Mouse (Mus musculus) cerebellum, adult 18-20 months (tissue): ENCODE measurements around the gene Cdk5rap2.
A peak's percentile ranks its signal among the peaks of the same experiment; 100 is the strongest.

Experiments
- DNase-seq, 2 experiments: peaks; one replicate each; pipeline ENCODE4 v3.0.0; 2021

The Cdk5rap2 gene

GRCm38 (mm10) chr4:70409994-70410721 lies at the start of gene Cdk5rap2:
Cdk5rap2 (minus strand) TSS chr4:70410443.
- DNase-seq, result peak; percentile 94 to 97

DNA sequence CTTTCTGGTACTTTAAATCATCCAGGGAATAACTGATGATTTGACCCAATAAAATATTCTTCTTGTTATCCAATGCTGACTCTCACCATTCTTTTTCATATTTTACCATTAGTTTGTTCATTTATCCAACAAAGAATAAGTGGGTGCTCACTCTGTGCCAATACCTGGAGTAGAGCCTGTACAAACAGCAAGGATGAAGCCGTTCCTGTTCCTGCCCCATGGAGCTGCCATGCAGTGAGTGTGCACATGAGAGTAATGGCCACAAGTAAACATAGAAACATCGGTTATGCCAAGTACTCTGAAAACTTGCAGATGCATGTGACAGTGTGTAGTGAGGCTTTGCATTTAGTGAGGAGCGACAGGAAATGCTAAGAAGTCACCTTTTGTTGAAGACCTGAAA lies 41.9 kb upstream of the Cdk5rap2 start:
- DNase-seq, result no peak

GRCm38 (mm10) chr4:70451750-70452149 lies 41.5 kb upstream of the Cdk5rap2 start:
- DNase-seq, result peak; percentile 42 to 69

GRCm38 (mm10) chr4:70449668-70450067 lies 39.4 kb upstream of the Cdk5rap2 start:
- DNase-seq, result no peak

- no peak for DNase-seq
Measured at GRCm38 (mm10) chr4:70446774-70447173, 36.5 kb upstream of the Cdk5rap2 start.

- no peak for DNase-seq
Measured at GRCm38 (mm10) chr4:70420202-70420601, 10.0 kb upstream of the Cdk5rap2 start.

DNA sequence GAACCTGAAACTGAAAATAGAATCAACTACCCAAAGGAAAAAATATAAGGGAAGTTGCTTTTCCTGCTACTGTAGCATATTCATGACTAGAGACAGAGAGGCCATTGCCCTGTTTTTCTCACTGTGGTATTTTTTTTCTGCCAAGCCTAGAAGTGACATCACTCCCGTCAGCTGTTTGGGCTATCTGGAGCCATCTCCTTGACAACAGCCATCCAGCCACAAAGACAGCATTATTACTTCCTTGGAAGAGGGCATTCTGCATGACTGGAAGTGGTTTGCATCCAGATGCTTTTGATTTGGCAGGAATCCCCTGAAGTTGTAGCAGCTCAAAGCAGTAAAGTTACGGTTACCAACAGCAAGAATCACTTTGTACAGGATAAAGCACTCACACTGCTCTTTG lies 1.9 kb upstream of the Cdk5rap2 start:
- DNase-seq, result peak in 1 of 2 experiments; percentile 21

DNA sequence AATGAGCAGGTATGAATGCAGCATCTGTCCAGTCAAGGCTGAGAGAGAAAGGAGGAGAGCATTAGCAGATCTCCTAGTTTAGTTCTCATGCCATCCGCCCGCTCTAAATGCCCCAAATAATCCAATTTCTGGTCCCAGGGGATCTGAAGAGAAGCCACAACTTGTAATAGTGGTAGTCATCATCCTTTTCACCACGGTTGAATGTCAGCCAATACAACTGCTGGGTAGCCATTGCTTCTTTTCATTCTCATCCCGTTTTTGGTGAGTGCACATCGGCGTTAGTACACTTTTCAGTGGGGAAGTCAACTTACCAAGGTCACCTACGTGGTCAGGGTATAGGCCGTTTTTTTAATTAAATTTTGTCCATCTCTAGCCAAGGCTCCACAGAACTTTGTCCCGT lies 787 bp downstream of the Cdk5rap2 start:
- no peak for DNase-seq

- peak; percentile 75 to 88 for DNase-seq
Measured at GRCm38 (mm10) chr4:70402109-70402819, 8.0 kb downstream of the Cdk5rap2 start.

DNA sequence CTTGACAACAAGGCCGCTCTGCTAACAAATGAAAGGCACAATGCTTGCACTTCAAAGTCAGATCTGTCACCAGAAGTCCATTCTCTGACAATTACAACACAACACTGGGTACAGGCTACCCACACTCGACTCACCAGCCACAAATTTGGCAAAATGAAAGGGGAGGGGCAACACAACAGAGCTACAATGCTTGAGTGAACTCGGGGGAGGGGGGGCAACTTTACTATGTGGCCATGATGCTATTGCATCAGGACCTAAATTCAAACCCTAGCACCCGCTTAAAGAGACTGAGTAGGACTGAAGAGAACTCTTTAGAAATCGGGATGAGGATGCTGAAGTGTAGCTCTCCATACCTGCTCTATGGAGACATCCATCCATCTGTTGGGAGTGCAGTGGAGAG lies 10.8 kb downstream of the Cdk5rap2 start:
- no peak for DNase-seq

DNA sequence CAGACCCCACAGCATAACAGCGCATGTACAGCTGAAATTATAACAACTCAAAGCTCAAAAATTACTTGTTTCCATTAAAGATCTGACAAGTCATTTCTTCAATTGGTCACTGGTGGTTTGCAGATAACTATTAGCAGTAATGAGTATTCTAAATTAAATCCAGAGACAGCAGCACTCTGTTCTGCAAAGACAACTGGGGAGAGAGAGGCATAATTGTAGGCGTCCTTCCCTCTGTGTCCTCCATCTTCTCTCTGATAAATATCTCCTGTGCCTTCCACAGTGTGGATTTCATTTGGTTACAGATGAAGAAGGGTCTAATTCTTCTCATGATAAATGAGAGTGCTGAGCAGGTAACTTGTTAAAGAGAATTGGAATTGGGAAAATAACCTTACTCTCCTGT lies 11.2 kb downstream of the Cdk5rap2 start:
- no peak for DNase-seq

- DNase-seq, result no peak
Measured at GRCm38 (mm10) chr4:70398088-70398487, 12.2 kb downstream of the Cdk5rap2 start.

GRCm38 (mm10) chr4:70396701-70397100 lies 13.5 kb downstream of the Cdk5rap2 start:
- no peak for DNase-seq

DNA sequence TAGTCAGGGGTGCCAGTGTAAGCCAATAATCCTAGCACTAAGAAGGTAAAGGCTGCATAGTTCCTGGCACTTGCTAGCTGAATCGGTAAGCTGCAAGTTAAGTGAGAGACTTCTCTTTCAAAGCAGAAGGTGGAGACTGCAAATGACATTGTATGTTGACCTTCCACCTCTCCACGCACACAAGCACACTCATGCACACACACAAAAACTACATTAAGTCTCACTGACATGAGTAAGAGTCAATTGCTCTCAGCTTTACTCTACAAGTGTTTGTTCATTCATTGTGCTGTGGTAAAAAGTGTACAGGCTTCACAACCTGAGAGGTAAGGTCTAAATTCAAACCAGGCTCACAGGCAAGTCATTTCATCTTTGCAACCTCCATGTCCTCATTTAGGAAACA lies 15.5 kb downstream of the Cdk5rap2 start:
- no peak for DNase-seq

DNA sequence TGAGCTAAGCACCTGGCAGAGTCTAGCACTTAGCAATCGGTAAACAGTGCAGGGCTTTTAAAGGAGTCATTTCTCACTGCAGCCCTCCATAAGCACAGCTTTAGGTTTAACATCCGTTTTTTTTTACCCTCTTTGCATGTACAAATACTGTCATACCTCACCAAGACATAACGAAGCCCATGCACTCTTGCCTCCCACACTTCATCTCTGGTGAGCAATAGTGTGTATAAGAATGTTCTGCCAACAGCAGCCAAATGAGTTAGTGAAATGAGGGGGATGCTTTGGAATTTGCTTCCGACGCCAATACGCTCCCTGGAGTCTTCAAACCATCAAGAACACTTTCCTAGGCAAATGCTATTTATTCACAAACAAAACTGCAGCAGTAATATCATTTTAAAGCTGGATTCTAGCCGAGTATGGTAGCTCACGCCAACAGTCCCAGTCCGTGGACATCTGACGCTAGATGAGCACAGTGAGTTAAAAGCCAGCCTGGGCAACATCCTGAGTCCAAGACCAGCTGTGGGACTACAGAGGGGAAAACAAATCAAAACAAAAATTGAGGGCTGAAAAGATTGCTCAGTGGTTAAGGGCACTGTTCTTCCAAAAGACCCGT lies 18.4 kb downstream of the Cdk5rap2 start:
- no peak for DNase-seq

- DNase-seq, result no peak
Measured at GRCm38 (mm10) chr4:70391073-70391472, 19.2 kb downstream of the Cdk5rap2 start.

- DNase-seq, result no peak
Measured at GRCm38 (mm10) chr4:70386206-70386605, 24.0 kb downstream of the Cdk5rap2 start.

DNA sequence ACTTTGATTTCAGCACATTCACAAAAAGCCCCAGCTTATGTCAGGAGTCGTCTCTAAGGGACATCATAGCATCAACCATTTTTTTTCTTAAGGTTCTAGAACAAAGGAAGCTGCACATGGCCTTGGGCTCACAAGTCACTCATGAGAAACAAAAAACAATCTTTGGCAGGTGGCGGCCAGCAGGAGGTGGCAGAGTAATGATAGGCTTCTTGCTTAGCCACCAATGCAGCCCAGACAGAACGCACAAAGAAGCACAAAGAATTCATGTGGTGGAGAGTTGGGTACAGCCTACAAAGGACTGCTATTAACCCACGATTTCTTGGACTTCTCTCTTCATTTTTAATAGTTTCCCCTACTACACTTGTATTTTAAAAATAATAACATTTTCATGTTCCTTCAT lies 32.9 kb downstream of the Cdk5rap2 start:
- peak; percentile 35 to 48 for DNase-seq

- DNase-seq, result no peak
Measured at GRCm38 (mm10) chr4:70365061-70365858, 45.0 kb downstream of the Cdk5rap2 start.

DNA sequence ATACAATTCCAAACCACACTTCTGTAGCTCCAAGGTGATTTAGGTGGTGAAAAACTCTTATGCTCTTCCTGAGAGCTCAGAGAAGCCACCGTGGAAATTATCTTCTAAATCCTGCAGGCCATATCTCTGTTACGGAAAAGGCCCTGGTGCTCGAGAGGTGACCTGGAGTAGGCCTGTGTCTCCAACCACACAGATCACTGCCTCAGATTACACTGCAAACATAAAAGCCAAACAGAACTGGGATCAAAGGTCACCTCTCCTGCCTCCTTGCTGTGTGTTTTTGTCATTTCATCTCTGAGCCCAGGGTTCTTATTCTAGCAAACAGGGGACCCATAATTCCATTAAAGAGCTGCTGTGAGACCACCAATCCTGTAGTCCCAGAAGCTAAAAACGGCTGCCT lies 48.9 kb downstream of the Cdk5rap2 start:
- DNase-seq, result no peak

DNA sequence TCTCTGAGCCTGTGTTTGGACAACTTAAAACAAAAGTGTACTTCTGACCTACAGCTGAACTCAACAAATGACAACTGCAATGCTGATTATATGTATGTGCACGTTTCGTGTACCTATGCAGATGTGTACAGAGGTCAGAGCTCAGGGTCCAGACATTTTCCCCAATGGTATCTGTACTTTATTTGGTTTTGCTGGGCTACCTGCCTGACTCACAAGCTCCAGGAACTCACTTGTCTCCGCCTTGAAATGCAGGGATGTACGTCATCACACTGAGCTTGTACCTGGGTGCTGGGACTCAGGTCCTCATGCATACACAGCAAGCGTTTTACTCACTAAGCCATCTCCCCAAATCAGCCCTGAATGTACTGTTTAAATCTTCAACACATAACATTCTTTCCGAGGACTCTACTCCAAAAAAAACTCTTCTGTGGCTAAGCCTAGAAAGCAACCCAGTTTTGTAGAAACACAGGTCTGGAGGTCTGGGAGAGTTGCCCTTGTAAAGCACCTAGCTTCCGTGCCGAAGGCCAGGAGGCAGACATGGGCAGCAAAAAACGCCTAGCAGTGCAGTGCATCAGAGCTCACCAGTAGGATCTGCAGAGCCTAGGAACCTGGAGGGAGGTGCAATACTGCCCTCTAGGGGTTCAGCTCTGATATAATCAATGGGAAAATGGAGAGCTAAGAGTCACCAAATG lies 54.4 kb downstream of the Cdk5rap2 start:
- peak; percentile 66 to 74 for DNase-seq

GRCm38 (mm10) chr4:70354448-70354847 lies 55.8 kb downstream of the Cdk5rap2 start:
- no peak for DNase-seq

DNA sequence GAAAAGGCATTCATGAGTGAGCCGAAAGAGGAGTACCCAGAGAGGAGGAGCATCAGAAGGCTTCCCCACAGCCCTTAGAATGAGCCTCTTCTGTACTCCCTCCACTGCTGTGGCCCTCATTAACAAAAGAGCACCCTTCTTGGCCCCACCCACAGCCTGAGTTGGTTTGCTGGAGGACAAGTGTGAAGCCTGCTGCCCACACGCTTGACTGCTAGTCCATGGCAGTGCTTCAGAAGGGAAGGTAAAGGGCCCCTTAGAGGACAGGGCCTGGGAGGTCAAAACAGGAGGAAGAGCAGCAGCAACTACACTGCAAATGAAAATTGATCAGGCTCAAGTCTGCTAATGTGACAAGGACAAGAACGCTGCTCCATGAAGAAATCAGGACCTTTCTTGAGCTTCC lies 56.6 kb downstream of the Cdk5rap2 start:
- DNase-seq, result no peak
